Mouse (Mus musculus) ES-E14 (cell line): ENCODE measurements around the gene Aplnr.

Experiments used
- HCFC1 ChIP-seq: IDR thresholded peaks from 2 replicates; pipeline ENCODE4 v1.6.1; 2012; ENCODE audit warnings: low read length, inconsistent platforms, borderline replicate concordance; ENCODE audit not compliant: insufficient read depth
- MAFK ChIP-seq: IDR thresholded peaks from 2 replicates; pipeline ENCODE4 v1.6.1; 2014; ENCODE audit warnings: mild to moderate bottlenecking, low read depth, low read length, inconsistent platforms; ENCODE audit not compliant: insufficient read depth
- ZC3H11A ChIP-seq: IDR thresholded peaks from 2 replicates; pipeline ENCODE4 v1.6.1; 2012; ENCODE audit warnings: low read depth, mild to moderate bottlenecking, inconsistent platforms, low read length, borderline replicate concordance
- ZNF384 ChIP-seq: IDR thresholded peaks from 2 replicates; pipeline ENCODE4 v1.6.1; 2012; ENCODE audit warnings: low read depth, low read length, inconsistent platforms

DNA sequence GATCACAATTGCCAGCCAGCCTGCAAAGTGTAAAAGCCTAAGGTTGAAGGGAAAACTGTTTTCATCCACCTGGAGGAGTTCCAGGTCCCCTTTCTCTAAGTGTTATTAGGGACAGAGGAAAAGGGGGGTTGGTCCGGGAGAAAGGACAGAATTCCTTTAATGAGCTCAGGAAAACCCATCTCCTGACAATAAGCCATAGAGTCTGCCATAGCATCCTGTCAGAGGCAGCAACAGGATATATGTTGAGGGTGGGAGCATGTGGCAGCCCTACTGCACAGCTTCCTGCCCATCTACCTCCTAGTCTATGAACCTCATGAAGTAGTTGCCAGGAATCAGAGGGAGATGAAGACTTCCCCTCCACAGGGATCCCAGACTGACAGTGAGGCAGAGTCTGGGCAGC lies 31.6 kb downstream of the Aplnr start:
- TF ChIP-seq MAFK (no peak), HCFC1 (no peak), ZC3H11A (no peak), ZNF384 (no peak)
